Mouse (Mus musculus) right cerebral cortex, postnatal 4 days (tissue): ENCODE measurements around the gene Osbpl7.

Experiments used
- DNase-seq: peaks from one replicate; pipeline ENCODE4 v3.0.0-alpha.2; 2022

The Osbpl7 gene

DNA sequence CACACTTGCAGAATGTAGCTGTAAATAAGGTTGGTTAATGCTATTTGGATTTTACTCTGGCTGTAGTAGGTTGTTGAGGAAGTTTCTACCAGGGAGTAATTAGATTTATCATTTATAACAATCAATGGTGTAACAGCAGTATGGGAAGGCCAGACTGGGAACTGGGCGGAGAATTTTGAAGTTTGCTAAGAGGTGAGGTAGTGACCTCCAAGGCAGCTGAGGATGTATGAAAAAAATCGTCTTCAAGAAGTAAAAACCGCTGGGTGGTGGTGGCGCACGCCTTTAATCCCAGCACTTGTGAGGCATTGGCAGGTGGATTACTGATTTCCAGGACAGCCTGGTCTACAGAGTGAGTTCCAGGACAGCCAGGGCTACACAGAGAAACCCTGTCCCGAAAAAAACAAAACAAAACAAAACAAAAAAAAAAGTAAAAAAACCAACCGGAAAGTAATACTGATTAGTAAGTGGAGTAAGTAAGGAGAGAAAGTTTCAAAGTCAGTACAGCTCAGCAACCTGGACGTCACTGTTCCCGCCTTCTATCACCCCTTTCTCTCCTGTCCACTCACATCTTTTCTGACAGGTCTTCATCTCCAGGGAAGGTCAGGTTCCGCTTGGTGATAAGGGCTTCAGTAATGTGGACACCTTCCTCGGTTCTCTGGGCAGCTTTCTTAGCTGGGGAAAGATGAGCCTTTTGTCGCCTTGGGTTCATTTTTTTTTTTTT is 10.0 kb upstream of the Osbpl7 start:
- no peak for DNase-seq

DNA sequence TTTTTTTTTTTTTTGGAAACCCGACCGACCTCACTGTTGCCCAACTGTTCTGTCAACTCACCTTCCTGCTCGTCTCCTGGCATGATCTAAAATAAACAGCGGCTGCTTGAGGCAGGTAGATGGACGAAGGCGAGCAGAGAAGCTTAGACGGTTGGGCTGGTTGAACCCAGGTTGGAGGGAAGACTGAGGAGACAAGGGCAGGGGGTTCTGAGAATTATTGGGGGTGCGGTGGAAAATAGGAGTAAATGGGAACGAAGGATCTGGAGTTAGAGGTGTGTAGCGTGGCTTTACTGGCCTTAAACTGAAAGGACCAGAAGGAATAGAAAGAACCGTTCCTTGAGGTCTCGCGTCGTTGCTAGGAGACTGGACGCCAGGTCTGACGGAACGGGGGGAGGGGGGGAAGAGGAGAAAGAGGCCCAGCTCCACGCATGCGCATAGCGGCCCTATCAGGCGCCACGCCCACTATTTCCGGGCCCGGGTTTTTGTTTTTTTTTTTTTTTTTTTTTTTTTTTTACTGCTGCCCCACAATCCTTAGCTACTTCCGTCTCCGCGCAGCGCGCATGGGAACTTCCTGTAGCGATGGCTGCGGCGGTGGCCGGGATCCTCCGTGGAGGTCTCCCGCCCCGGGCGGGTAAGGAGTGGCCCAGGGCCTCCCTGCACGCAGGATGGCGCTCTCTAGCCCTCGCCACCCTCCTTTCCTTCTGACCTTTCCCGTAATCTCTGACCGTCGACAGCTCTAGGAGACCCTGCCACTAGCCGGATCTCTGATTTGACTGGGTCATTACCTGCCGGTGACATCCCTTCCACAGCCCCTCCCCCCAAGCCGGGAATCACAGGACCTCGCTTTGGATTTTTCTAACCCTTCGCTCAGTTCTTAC is 9.2 kb upstream of the Osbpl7 start, which contains the start of the genes Lrrc46 and Mrpl10:
TSS of gene Lrrc46 (minus strand) at position 386 of the 878 bp plus-strand sequence.
TSS of gene Mrpl10 (plus strand) at position 539 of the 878 bp plus-strand sequence.
- DNase-seq, result peak; percentile 96

DNA sequence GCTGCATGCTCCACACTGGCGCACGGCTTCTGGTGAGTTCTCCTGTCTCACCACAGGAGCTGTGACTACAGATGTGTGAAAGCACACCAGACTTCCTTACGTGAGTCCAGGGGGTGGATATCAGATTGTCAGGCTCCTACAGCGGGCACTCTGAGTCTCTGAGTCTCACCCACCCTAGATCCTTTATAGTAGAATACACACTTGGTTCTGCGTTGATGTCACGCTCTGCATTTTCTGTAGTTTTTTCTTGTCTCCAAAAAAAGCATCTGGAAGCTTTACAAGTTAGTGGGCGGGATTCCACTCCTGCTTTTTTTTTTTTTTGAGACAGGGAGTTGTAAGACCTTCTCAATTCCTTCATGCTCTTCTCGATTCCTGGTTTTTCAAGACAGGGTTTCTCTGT is 5.5 kb upstream of the Osbpl7 start:
- no peak for DNase-seq

DNA sequence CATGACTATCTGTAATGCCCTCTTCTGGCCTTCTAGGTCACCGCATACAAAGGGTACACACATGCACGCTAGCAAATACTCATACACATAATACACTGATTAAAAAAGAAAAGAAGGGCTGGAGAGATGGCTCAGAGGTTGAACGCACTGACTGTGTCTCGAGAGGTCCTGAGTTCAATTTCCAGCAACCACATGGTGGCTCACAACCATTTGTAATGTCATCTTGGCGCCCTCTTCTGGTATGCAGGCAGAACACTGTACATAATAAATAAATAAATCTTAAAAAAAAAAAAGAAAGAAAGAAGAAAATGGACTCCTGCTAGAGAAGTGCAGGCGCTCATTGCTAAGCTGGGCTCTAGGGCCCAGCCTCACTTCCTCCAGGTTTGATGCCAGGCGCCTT is 4.6 kb upstream of the Osbpl7 start:
- no peak for DNase-seq

DNA sequence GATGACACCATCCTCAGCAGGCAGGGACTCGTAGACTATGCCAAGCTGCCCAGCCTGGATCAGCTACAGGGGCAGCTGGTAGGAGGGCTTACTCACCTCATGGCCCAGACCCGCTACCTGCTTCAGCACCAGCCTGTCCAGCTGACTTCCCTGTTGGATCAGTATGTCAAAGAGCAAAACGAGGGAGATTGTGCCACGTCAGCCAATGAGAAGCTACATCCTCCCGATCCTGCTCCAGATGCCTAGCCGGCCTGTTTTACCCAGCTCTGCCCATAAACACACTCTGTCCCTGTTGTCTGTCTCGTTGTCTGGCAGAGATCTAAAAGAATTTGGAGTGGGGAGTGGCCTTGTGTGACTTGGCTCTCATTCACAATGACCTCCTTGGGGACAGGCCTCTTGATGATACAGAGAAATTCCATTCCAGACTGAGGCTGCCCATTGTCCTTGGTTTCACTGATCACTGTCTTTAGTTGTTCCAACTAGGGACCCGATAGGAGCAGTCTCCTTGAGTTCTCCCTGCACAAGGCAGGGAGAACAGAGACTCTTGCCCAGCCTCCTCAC is 2.3 kb upstream of the Osbpl7 start:
- DNase-seq, result no peak

DNA sequence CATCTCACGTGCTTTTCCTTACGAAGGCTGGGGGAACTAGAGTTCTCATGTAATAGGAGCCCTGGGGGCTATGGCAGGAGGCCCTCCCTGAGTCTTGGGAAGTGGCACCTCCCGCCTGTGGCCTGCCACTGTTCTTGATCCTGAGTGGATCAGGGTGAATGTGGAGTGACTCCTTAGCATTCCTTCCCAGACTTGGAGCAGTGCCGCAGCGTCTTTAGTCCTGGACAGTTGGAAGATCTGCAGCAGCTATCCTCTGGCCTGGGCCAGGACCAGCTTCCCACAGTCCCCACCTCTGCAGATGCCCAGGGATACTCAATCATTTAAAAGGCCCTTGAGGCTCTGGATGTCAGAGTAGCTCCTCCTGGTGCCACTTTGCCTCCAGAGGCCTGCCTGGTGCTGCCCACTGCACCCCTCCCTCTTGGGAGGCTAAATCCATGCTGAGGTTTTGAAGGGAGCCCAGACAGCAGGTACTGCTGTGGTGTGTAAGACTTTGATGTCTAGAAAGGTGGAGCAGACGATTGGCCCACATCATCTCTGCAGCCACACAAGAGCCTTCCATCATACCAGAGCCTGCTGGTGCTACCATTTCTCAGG is 839 bp upstream of the Osbpl7 start:
- DNase-seq, result no peak

DNA sequence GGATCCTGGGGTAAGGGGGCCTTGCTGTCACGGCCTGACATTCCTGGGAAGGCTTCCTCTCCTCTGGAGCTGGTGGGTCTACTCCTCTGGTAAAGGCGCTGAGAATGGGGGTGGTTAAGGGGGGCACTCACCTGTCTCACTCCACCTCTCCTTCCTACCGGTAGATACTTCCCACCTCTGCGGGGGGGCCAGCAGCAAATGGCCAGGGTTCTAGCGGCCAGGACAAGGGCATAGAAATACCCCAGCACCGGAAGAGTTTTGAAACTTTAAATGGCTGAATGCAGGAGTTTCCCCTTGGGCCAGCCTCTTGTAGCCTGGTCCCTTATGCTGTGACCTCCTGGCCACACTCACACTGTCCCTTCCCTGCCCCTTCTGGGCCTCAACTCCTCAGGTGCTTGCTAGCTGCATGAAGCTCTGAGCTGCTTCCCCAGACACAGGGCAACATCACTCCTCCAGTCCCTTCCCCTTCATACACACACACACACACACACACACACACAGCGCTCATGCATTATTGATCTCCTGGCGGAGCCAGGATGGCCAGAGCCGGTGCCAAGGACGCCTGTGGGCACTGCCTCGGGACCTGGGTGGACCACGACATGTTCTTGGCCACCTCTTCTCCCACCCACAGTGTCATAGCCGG is 637 bp downstream of the Osbpl7 start:
- DNase-seq, result peak; percentile 30

DNA sequence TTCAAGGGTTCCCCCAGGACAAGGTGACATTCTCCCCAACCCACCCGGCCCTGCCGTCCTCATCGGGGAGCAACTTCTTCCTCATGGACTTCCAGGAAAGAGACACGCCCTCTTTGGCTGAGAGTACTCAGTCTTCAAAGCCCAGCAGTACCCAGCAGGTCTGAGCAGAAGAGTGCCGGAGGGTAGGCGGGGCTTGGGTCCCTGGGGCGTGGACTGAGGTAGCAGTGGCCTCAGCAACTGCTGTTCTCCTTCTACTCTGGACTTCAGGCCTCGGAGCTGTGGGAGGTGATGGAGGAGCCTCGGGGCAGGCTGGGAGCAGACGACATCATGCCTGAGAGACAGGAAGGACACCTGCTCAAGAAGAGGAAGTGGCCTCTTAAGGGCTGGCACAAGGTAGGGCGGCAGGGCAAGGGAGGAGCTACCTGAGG is 1.8 kb downstream of the Osbpl7 start:
- DNase-seq, result no peak

DNA sequence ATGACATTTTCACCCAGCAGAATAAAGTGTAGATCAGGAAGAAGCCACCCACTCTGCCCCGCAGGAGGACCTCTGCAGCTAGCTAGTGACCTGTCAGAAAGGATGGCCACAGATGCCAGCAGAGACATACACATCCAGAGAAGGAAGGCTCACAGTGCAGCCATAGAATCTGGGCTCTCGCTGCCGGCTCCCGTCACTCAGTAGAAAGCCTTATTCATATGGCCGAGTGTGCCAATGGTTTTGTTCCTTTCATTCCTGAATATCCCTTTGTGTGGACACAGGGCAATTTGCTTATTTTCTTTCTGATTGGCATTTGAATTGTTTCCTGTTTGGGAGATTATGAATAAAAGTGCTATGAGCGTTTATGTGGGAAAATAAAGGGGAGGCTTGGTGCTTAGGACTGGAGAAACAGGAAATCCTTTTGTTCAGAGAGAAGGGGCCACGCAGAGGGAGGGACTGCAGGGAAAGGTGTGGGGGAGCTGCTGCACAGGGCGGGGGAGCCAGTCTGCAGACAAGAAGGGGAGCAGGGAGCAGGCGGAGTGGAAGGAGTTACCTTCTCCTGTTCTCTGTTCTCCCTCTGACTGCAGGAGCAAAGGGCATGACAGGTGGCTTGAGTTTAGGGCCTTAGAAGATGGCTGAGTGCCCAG is 13.0 kb downstream of the Osbpl7 start:
- DNase-seq, result no peak

DNA sequence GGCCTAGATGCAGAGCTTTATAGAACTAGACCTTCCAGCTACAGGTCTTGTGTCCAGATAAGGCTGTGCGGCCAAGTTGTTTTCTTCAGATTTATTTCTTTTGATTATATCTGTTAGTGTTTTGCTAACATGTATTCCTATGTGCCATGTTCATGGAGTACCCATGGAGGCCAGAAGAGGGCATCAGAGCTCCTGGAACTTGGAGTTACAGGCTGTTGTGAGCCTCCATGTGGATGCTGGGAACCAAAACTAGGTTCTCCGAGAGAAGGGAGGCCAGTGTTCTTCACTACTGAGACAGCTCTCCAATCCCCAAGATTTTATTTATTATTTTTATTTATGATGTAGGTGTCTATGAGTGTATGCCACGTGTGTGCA is 13.5 kb downstream of the Osbpl7 start:
- no peak for DNase-seq

DNA sequence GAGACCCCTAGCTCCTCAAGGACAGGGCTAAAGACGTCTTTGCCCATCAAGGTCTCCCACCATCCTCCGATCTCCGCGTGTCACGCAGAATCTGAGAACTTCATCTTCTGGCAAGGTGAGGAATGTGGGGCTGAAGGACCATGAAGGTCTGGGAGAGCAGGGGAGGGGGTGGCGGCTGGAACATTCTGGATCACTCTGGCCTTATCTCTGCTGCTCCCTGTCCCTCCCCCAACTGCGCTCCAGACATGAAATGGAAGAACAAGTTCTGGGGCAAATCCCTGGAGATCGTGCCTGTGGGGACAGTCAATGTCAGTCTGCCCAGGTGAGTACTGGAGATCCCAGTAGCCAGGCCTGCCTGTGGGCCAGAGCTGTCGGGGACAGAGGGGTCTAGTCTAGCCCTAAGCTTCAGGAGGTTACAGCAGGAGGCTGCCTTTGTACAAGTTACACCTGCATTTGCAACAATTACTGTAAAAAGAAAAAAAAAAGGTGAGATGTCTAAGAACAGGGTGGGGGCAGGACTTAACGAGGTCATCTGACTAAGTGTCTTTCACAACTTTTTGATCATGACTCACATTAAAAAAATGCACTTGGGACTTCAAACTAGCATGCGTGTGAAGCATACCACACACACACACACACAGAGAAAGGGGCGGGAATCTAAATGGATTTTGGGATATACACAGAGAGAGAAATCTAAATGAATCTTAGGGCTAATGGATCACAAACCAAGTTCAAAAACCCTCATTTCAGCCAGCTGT is 15.3 kb downstream of the Osbpl7 start:
- DNase-seq, result no peak

DNA sequence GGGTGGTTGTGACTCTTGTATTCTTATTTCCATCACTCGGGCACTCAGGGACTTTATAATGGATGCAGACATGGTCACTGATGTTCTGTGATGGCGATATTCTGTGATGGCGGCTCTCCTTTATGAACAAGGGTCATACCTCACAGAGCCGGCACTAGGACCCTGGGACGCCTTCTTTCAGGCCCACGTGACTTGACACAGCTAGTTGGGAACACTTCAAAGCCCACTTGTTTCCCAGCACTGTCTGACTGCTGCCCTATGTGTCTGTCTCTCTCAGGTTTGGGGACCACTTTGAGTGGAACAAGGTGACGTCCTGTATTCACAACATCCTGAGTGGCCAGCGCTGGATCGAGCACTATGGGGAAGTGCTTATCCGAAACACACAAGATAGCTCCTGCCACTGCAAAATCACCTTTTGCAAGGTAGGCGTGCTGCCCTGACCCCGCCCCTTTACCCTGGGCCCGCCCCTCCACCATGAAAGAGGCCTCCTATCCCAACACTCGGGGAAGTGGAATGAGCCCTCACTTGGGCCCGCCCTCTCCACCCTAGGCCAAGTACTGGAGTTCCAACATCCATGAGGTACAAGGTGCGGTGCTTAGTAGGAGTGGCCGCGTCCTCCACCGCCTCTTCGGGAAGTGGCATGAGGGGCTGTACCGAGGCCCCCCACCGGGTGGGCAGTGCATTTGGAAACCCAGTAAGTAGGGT is 16.4 kb downstream of the Osbpl7 start:
- no peak for DNase-seq

DNA sequence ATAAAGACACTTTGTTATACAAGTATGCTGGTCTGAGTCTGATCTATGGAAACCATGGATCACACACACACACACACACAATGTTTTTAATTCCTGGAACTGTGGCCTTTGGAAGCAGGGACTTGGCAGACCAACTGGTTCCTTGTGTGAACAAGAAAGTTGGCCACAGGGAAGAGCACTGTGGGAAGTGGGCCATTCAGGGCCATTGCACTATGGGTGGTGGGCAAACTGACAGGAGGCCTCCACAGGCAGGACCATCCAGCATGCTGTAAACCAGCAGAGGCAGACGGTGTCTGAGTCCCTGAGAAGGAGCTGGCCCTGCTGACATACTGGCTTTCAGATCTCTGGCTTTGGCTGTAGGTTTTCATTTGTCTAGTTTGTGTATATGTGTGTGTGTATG is 18.9 kb downstream of the Osbpl7 start:
- DNase-seq, result no peak

DNA sequence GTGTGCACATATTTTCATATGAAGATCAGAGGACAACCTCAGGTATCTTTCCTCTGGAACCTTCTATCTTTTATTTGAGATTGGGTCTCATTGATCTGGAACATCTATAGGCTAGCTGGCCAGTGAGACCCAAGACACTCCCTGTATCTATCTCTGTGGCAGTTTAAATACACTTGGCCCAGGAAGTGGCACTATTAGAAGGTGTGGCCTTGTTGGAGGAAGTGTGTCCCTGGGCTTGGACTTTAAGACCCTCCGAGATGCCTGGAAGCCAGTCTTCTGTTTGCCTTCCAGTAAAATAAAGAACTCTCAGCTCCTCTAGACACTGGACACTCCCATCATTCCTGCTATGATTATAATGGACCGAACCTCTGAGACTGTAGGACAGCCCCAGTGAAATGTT is 19.3 kb downstream of the Osbpl7 start:
- no peak for DNase-seq

DNA sequence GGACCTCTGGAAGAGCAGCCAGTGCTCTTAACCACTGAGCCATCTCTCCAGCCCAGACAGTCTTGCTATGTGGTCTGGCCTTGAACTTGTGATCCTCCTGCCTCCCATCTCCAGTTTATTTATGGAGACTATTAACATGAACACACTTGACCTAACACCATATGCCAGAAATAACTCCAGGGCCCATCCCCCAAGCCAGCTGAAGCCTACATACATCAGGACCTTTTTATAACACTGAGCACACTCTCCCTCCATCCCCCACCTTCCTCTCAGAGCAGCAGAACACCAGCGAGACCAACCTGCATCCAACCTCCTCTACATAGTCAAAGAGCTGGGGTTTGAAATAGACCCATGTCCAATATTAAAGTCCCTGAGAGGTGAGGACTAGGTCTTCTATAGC is 20.7 kb downstream of the Osbpl7 start:
- DNase-seq, result no peak

DNA sequence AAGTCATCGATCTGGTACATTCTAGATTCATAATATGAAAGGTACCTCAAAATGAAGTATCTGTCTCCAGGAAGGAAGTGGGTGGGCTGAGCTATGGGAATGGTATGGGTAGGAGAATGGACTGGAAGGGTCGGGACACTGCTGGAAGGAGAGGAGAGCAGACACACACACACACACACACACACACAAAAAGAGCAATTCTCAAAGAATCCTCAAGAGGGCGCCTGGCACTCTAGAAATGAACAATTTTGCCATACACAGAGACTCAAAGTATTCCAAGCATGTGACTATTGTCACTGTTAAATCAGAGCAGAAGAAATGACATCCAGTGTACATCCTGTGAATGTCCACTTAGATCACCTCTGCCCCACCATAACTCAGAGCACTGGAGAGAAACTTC is 22.1 kb downstream of the Osbpl7 start:
- peak; percentile 46 for DNase-seq

DNA sequence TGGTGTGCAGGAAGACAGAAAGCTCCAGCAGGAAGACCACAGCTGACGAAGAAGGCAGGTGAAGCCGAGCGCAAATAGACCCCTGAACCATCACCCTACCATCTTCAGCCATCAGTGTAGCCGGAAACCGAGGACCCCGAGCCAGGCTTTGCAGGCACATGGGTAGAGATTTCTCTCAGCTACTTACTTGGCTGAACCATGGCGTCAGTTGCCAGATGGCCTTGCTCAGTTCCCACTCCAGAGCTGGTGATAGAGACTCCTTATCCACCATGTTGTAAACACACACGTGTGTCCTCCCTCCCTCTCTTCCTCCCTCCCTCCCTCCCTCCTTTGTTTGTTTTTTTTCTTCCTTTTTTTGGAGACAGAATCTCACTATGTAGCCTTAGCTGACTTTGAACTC is 23.8 kb downstream of the Osbpl7 start:
- DNase-seq, result no peak

DNA sequence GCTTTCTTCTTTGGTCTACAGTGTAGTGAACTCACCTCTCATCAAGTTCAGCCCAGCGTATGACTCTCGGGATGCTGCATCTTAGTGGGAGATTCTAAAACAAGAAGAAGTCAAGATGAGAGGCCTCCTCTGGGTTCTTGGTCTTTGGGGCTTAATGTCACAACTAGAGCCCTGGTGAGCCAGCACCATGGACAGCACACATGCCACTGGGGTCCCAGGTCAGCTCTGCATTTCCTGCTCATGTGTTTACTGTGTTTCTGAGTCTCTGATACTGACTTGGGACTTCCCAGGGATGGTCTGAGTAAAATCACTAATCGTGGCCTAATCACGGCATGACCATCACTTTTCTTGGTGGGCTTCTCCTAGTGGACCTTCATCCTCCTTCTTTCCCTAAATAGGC is 28.3 kb downstream of the Osbpl7 start:
- no peak for DNase-seq

DNA sequence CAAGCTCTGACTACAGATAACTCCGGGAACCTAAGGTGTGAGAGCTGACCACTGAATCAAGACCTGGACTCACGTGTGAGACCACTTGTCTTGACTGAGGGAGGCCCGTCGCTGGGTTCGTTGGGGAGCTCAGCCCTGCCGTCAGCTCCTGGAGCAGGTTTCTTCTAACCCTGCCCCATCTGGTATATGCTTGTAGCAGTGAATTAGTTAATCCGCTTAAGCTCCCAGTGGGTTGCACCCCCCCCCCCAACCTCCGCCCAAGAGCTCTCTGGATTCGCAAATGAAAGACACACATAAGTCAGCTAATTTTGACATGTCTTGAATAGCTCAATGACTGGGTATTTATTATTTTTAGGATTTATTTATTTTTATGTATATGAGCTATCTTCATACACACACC is 29.9 kb downstream of the Osbpl7 start:
- DNase-seq, result no peak

DNA sequence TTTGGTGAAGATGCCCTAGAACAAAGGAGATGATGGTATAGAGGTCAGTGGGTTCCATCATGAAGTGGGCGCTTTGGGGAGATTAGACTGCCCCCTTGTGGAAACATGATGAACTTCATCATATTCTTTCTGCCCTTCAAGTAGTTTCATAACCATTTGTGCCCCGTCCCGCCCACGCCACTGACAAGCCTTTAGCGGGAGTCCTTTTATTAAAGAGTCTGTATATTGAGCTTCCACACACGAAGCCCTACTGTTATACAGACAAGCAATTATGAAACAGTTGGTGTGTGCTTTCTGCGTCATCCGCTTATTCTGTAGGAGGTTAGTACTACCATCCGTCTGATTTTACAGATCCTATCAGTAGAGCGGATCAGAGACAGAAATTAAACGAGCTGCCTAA is 32.5 kb downstream of the Osbpl7 start:
- no peak for DNase-seq
